Mouse (Mus musculus) MEL (cell line): Measurements from ENCODE around the gene Tprn. TPM values are rescaled to one million over a fixed set of nuclear protein-coding genes. Genes with fewer than 3 reads are reported as not detected.
A peak's percentile ranks its signal among the peaks of the same experiment; 100 is the strongest.

Experiments used
- DNase-seq: peaks from one replicate; pipeline ENCODE4 v3.0.0; 2011; ENCODE audit warnings: low read depth, low spot score
- H3K27ac ChIP-seq: 2 replicates; pipeline ENCODE4 v1.5.1; 2012; ENCODE audit warnings: low read depth, mild to moderate bottlenecking, control low read depth, low read length, moderate library complexity; ENCODE audit not compliant: control insufficient read depth
- H3K27me3 ChIP-seq, 2 experiments: fragments of 150-350 bp in 1 of 2; sonication (generic) in 1 of 2; 2 replicates each; pipeline ENCODE4 v1.6.1; 2012; ENCODE audit warnings: low read length in 2 of 2, mild to moderate bottlenecking in 2 of 2, improper control_type of control experiment in 1 of 2, moderate library complexity in 1 of 2; ENCODE audit not compliant: insufficient read depth in 2 of 2, control insufficient read depth in 1 of 2
- H3K36me3 ChIP-seq, 2 experiments: 2 replicates each; pipeline ENCODE4 v1.6.1; 2012 to 2014; ENCODE audit warnings: low read length in 2 of 2, improper control_type of control experiment in 1 of 2, inconsistent platforms in 1 of 2, mild to moderate bottlenecking in 1 of 2; ENCODE audit not compliant: insufficient read depth in 2 of 2, control insufficient read depth in 1 of 2
- H3K4me1 ChIP-seq, 2 experiments: fragments of 150-350 bp in 1 of 2; sonication (generic) in 1 of 2; 2 replicates each; pipeline ENCODE4 v1.6.1; 2012; ENCODE audit warnings: low read length in 2 of 2, improper control_type of control experiment in 1 of 2, mild to moderate bottlenecking in 1 of 2; ENCODE audit not compliant: insufficient read depth in 2 of 2, control insufficient read depth in 1 of 2
- H3K4me3 ChIP-seq, 2 experiments: fragments of 150-350 bp in 1 of 2; sonication (generic) in 1 of 2; 2 replicates each; pipeline ENCODE4 v1.5.1; 2012; ENCODE audit warnings: low read depth in 2 of 2, low read length in 2 of 2, mild to moderate bottlenecking in 2 of 2, moderate library complexity in 2 of 2, control low read depth in 1 of 2, improper control_type of control experiment in 1 of 2; ENCODE audit not compliant: control insufficient read depth in 1 of 2, insufficient read depth in 1 of 2
- H3K79me2 ChIP-seq: 2 replicates; pipeline ENCODE4 v1.6.1; 2012; ENCODE audit warnings: mild to moderate bottlenecking, low read length, moderate library complexity; ENCODE audit not compliant: control insufficient read depth, poor library complexity, insufficient read depth
- H3K9ac ChIP-seq: 2 replicates; pipeline ENCODE4 v1.6.1; 2012; ENCODE audit warnings: low read depth, mild to moderate bottlenecking, control low read depth, low read length, moderate library complexity; ENCODE audit not compliant: control insufficient read depth, poor library complexity, severe bottlenecking
- H3K9me3 ChIP-seq: fragments of 150-350 bp; sonication (generic); replicated peaks from 2 replicates; pipeline ENCODE4 v1.6.1; 2012; ENCODE audit warnings: mild to moderate bottlenecking, low read length, improper control_type of control experiment, moderate library complexity; ENCODE audit not compliant: insufficient read depth
- BHLHE40 ChIP-seq: IDR thresholded peaks from 2 replicates; pipeline ENCODE4 v1.6.1; 2012; ENCODE audit warnings: low read depth, mild to moderate bottlenecking, inconsistent platforms, low read length, improper control_type of control experiment, borderline replicate concordance
- CHD2 ChIP-seq: IDR thresholded peaks from 2 replicates; pipeline ENCODE4 v1.6.1; 2011; ENCODE audit warnings: low read length, improper control_type of control experiment
- CTCF ChIP-seq, 3 experiments: IDR thresholded peaks in 2 of 3; conservative IDR thresholded peaks in 1 of 3; 2 replicates each; pipeline ENCODE4 v1.5.1; 2011 to 2012; ENCODE audit warnings: low read length in 3 of 3, low read depth in 2 of 3, mild to moderate bottlenecking in 2 of 3, improper control_type of control experiment in 1 of 3, inconsistent platforms in 1 of 3, mixed read lengths in 1 of 3, moderate library complexity in 1 of 3; ENCODE audit not compliant: control insufficient read depth in 1 of 3, insufficient read depth in 1 of 3, poor library complexity in 1 of 3, severe bottlenecking in 1 of 3
- ELF1 ChIP-seq: IDR thresholded peaks from 2 replicates; pipeline ENCODE4 v1.6.1; 2014; ENCODE audit warnings: low read depth, mild to moderate bottlenecking, inconsistent platforms, low read length, improper control_type of control experiment, moderate library complexity
- EP300 ChIP-seq, 2 experiments: IDR thresholded peaks; 2 replicates each; pipeline ENCODE4 v1.6.1; 2011; ENCODE audit warnings: improper control_type of control experiment in 2 of 2, low read length in 2 of 2, low read depth in 1 of 2, mild to moderate bottlenecking in 1 of 2
- ETS1 ChIP-seq: IDR thresholded peaks from 2 replicates; pipeline ENCODE4 v1.6.1; 2012; ENCODE audit warnings: low read depth, mild to moderate bottlenecking, inconsistent platforms, low read length, improper control_type of control experiment, moderate library complexity
- GABPA ChIP-seq: IDR thresholded peaks from 2 replicates; pipeline ENCODE4 v1.6.1; 2012; ENCODE audit warnings: low read depth, mild to moderate bottlenecking, inconsistent platforms, low read length, improper control_type of control experiment, moderate library complexity
- GATA1 ChIP-seq: IDR thresholded peaks from 2 replicates; pipeline ENCODE4 v1.6.1; 2011; ENCODE audit warnings: low read depth, low read length, improper control_type of control experiment
- HCFC1 ChIP-seq: IDR thresholded peaks from 2 replicates; pipeline ENCODE4 v1.6.1; 2012; ENCODE audit warnings: low read depth, mild to moderate bottlenecking, inconsistent platforms, low read length, improper control_type of control experiment, moderate library complexity
- JUND ChIP-seq: IDR thresholded peaks from 2 replicates; pipeline ENCODE4 v1.6.1; 2011; ENCODE audit warnings: low read depth, mild to moderate bottlenecking, improper control_type of control experiment, low read length
- KAT2A ChIP-seq: conservative IDR thresholded peaks from 2 replicates; pipeline ENCODE4 v1.6.1; 2012; ENCODE audit warnings: low read depth, low read length, improper control_type of control experiment, inconsistent platforms
- MAFK ChIP-seq: IDR thresholded peaks from 2 replicates; pipeline ENCODE4 v1.6.1; 2011; ENCODE audit warnings: low read depth, mild to moderate bottlenecking, low read length, improper control_type of control experiment, borderline replicate concordance
- MAX ChIP-seq: IDR thresholded peaks from 2 replicates; pipeline ENCODE4 v1.6.1; 2011; ENCODE audit warnings: low read length, improper control_type of control experiment
- MAZ ChIP-seq: IDR thresholded peaks from 2 replicates; pipeline ENCODE4 v1.6.1; 2012; ENCODE audit warnings: low read depth, mild to moderate bottlenecking, inconsistent platforms, low read length, improper control_type of control experiment
- MEF2A ChIP-seq: IDR thresholded peaks from 2 replicates; pipeline ENCODE4 v1.6.1; 2014; ENCODE audit warnings: low read depth, mild to moderate bottlenecking, inconsistent platforms, low read length, improper control_type of control experiment; ENCODE audit not compliant: poor library complexity, insufficient replicate concordance, severe bottlenecking; ENCODE audit errors: extremely low read depth
- MXI1 ChIP-seq: IDR thresholded peaks from 2 replicates; pipeline ENCODE4 v1.6.1; 2011; ENCODE audit warnings: mild to moderate bottlenecking, low read depth, low read length, improper control_type of control experiment
- NRF1 ChIP-seq: IDR thresholded peaks from 2 replicates; pipeline ENCODE4 v1.6.1; 2014; ENCODE audit warnings: low read depth, mild to moderate bottlenecking, inconsistent platforms, low read length, improper control_type of control experiment, moderate library complexity; ENCODE audit not compliant: poor library complexity, insufficient read depth, severe bottlenecking
- POLR2A ChIP-seq, 2 experiments: IDR thresholded peaks; 2 replicates each; pipeline ENCODE4 v1.6.1; 2011 to 2012; ENCODE audit warnings: low read length in 2 of 2, mild to moderate bottlenecking in 2 of 2, control low read depth in 1 of 2, improper control_type of control experiment in 1 of 2, low read depth in 1 of 2, moderate library complexity in 1 of 2; ENCODE audit not compliant: control insufficient read depth in 1 of 2, insufficient read depth in 1 of 2, poor library complexity in 1 of 2
- POLR2AphosphoS2 ChIP-seq: IDR thresholded peaks from 2 replicates; pipeline ENCODE4 v1.6.1; 2011; ENCODE audit warnings: low read length, improper control_type of control experiment
- POLR2AphosphoS5 ChIP-seq: IDR thresholded peaks from 2 replicates; pipeline ENCODE4 v1.6.1; 2012; ENCODE audit warnings: low read depth, borderline replicate concordance, mild to moderate bottlenecking, inconsistent platforms, low read length, moderate library complexity, mixed read lengths
- RAD21 ChIP-seq: IDR thresholded peaks from 2 replicates; pipeline ENCODE4 v1.6.1; 2011; ENCODE audit warnings: mild to moderate bottlenecking, low read depth, low read length, improper control_type of control experiment
- RCOR1 ChIP-seq: IDR thresholded peaks from 2 replicates; pipeline ENCODE4 v1.6.1; 2012; ENCODE audit warnings: low read depth, mild to moderate bottlenecking, inconsistent platforms, low read length, improper control_type of control experiment
- SIN3A ChIP-seq: IDR thresholded peaks from 2 replicates; pipeline ENCODE4 v1.6.1; 2012; ENCODE audit warnings: low read length, improper control_type of control experiment, inconsistent platforms
- TAL1 ChIP-seq: IDR thresholded peaks from 2 replicates; pipeline ENCODE4 v1.6.1; 2012; ENCODE audit warnings: mild to moderate bottlenecking, inconsistent platforms, low read length, moderate library complexity, mixed read lengths
- TBP ChIP-seq: IDR thresholded peaks from 2 replicates; pipeline ENCODE4 v1.8.0; 2011; ENCODE audit warnings: low read depth, low read length, improper control_type of control experiment
- TCF12 ChIP-seq: IDR thresholded peaks from 2 replicates; pipeline ENCODE4 v1.6.1; 2014; ENCODE audit warnings: low read depth, mild to moderate bottlenecking, inconsistent platforms, low read length, improper control_type of control experiment, moderate library complexity
- USF1 ChIP-seq: IDR thresholded peaks from 2 replicates; pipeline ENCODE4 v1.6.1; 2014; ENCODE audit warnings: low read depth, mild to moderate bottlenecking, inconsistent platforms, low read length, improper control_type of control experiment, moderate library complexity
- ZC3H11A ChIP-seq: IDR thresholded peaks from 2 replicates; pipeline ENCODE4 v1.6.1; 2012; ENCODE audit warnings: low read depth, mild to moderate bottlenecking, inconsistent platforms, low read length, improper control_type of control experiment
- ZKSCAN1 ChIP-seq: IDR thresholded peaks from 2 replicates; pipeline ENCODE4 v1.6.1; 2012; ENCODE audit warnings: low read depth, mild to moderate bottlenecking, inconsistent platforms, low read length, improper control_type of control experiment, moderate library complexity
- ZNF384 ChIP-seq: IDR thresholded peaks from 2 replicates; pipeline ENCODE4 v1.6.1; 2012; ENCODE audit warnings: low read depth, mild to moderate bottlenecking, inconsistent platforms, low read length, improper control_type of control experiment
- polyA plus RNA-seq, 2 experiments: library from polyadenylated mRNA; stranded (reverse) in 1 of 2; unstranded in 1 of 2; fragments of >175 nt in 1 of 2; fragments of >200 nt in 1 of 2; gene quantifications; 2 replicates each; pipeline versions ENCODE4 v1.2.1 to v1.2.4; 2012; ENCODE audit warnings: low replicate concordance in 2 of 2, low read depth in 1 of 2; ENCODE audit not compliant: insufficient read length in 2 of 2, insufficient read depth in 1 of 2, missing spikeins in 1 of 2
- total RNA-seq: library from RNA; depleted of rRNA; stranded (reverse); fragments of 300-350 nt; gene quantifications from 2 replicates; pipeline ENCODE4 v1.2.3, GENCODE M21; 2012

Tprn gene
- total and polyA plus RNA-seq, 3 experiments = 32.9 to 50.8 TPM; not detected in 1

GRCm38 (mm10) chr2:25286314-25286713 lies 23.9 kb downstream of the Tprn start:
- Histone ChIP-seq H3K27ac (peak overlapping the region; percentile 50), H3K79me2 (no peaks in the 10 kb centered on the region), H3K4me1 (peaks cover 7 to 35% of the 10 kb centered on the region in 2 experiments), H3K9me3 (no peaks in the 10 kb centered on the region), H3K4me3 (no peak overlapping the region), H3K36me3 (peaks cover 0 to 11% of the 10 kb centered on the region in 2 experiments; a peak in 2 of 4 replicates), H3K9ac (no peak overlapping the region), H3K27me3 (no peaks in the 10 kb centered on the region)
- peak; percentile 55 for DNase-seq
- TF ChIP-seq GATA1 = no peak
- TF ChIP-seq GABPA = no peak
- TF ChIP-seq SIN3A = peak; percentile 28; the same call in 1 of the 2 replicates
- TF ChIP-seq EP300 (IDR thresholded peaks at IDR 0.05; ENCODE audit: low read depth in 1 of 2, low read length in 2 of 2) = peak in 1 of 2 experiments; percentile 27; a peak in 1 of 4 replicates

- Histone ChIP-seq H3K9ac (no peak overlapping the region), H3K36me3 (peaks cover 0 to 11% of the 10 kb centered on the region in 2 experiments; a peak in 2 of 4 replicates), H3K9me3 (no peaks in the 10 kb centered on the region), H3K4me1 (peaks cover 7 to 35% of the 10 kb centered on the region in 2 experiments), H3K4me3 (no peak overlapping the region), H3K27me3 (no peaks in the 10 kb centered on the region), H3K27ac (peak overlapping the region; percentile 50), H3K79me2 (no peaks in the 10 kb centered on the region)
- DNase-seq = peak; percentile 77
- TF ChIP-seq ETS1 = 0 out of 2 replicates have a peak, but pooled peaks have one; percentile 28
- TF ChIP-seq TAL1 = peak; percentile 21; the same call in 1 of the 2 replicates
- no peak for TF ChIP-seq USF1
- no peak for TF ChIP-seq JUND
- 0 out of 2 replicates have a peak, but pooled peaks have one; percentile 11 for TF ChIP-seq TCF12
- no peak for TF ChIP-seq MAZ
- no peak for TF ChIP-seq RAD21
- no peak for TF ChIP-seq ELF1
- TF ChIP-seq GABPA = no peak
- TF ChIP-seq SIN3A = no peak
- no peak for TF ChIP-seq HCFC1
- TF ChIP-seq CHD2 = no peak
- TF ChIP-seq MXI1 = no peak
- no peak for TF ChIP-seq MEF2A
- peak; percentile 39; the same call in 1 of the 2 replicates for TF ChIP-seq BHLHE40
- no peak for TF ChIP-seq RCOR1
- peak; percentile 70 for TF ChIP-seq POLR2AphosphoS2
- no peak for TF ChIP-seq POLR2AphosphoS5
- no peak for TF ChIP-seq MAFK
- no peak for TF ChIP-seq NRF1
- no peak for TF ChIP-seq CTCF (IDR thresholded peaks at IDR 0.05 in 2 of 3, conservative IDR thresholded peaks at IDR 0.05 in 1 of 3; ENCODE audit: control insufficient read depth in 1 of 3, insufficient read depth in 1 of 3, low read depth in 2 of 3, low read length in 3 of 3, poor library complexity in 1 of 3, severe bottlenecking in 1 of 3)
- TF ChIP-seq POLR2A (IDR thresholded peaks at IDR 0.05; ENCODE audit: control insufficient read depth in 1 of 2, insufficient read depth in 1 of 2, low read depth in 1 of 2, low read length in 2 of 2, poor library complexity in 1 of 2) = no peak
- TF ChIP-seq ZC3H11A = no peak
- peak; percentile 20; the same call in 1 of the 2 replicates for TF ChIP-seq MAX
- no peak for TF ChIP-seq ZNF384
- no peak for TF ChIP-seq ZKSCAN1
- TF ChIP-seq KAT2A = no peak
- TF ChIP-seq TBP = no peak
These were observed 24.6 kb downstream of the Tprn start for GRCm38 (mm10) chr2:25286837-25287636.
